Mouse (Mus musculus) adrenal gland, adult 2 months (tissue): ENCODE data around the gene Txlna. TPM values are rescaled to one million over a fixed set of nuclear protein-coding genes. Genes with fewer than 3 reads are reported as not detected.
A peak's percentile ranks its signal among the peaks of the same experiment; 100 is the strongest.

Experiments used
- DNase-seq: peaks from one replicate; pipeline ENCODE4 v3.0.0; 2021
- polyA plus RNA-seq: library from polyadenylated mRNA; depleted of rRNA; stranded (reverse); fragments of >200 nt; gene quantifications from 2 replicates; pipeline ENCODE4 v1.2.3, GENCODE M21; 2012
- total RNA-seq, 2 experiments: library from RNA; stranded (reverse); gene quantifications; 2 replicates each; pipeline ENCODE4 v1.2.3; 2021

Txlna gene
- total and polyA plus RNA-seq, 3 experiments = 28.9 to 66.6 (median 56.0) TPM

- peak; percentile 64 for DNase-seq
Observed at GRCm38 (mm10) chr4:129625029-129625370, 15.9 kb downstream of the Txlna start.

GRCm38 (mm10) chr4:129624281-129625028 lies 16.4 kb downstream of the Txlna start:
- DNase-seq = peak; percentile 93

DNA sequence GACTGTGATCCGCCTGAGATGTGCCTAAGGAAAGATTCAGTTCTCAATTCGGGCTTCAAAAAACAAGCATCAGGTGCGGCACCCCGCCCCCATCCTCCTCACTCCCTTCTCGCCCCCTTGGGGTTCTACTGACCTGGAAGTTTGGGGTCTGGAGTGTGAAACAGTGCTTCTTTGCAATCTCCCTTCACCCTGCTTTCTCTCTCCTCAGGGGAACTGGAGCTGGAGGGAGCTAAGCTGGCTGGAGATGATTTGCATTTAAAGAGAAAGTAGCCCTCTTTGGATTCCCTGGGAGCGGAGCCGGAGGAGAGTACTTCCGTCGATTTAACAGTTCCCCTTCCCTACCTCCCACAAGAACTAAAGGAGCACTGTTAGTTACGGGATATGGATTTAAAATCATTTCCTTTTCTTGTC lies 17.2 kb downstream of the Txlna start, which contains the start of gene Ccdc28b:
Ccdc28b (minus strand) TSS at position 267 of the 411 bp plus-strand sequence.
- DNase-seq = peak; percentile 78

- no peak for DNase-seq
Observed at GRCm38 (mm10) chr4:129622803-129623535, 17.9 kb downstream of the Txlna start.

GRCm38 (mm10) chr4:129622120-129622802 lies 18.6 kb downstream of the Txlna start:
- no peak for DNase-seq

DNA sequence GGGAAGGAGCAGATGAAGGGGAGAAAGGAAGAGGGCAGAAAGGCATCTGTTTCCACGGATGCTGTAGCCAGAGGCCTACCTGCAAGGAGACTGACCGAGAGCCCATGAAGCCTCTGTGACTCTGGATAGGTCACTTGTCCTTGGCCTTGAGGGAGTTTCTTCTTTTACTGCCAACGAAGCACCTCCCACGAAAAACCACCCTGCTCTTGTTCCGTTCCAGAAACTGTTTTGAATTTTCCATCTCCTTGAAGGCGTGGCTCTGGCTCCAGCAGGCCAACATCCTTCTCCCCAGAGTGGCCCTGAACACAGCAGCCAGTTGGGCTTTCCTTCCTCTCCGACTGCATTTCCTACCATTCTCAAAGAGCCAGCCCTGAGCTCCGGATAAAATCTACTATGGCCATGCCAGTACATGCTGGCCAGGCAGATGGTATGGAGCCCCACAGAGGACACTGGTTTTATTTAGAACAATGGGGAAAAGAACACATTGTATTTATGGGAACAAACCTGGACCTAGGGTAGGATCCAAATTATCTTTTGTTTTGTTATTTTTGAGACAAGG lies 19.5 kb downstream of the Txlna start:
- peak; percentile 68 for DNase-seq

GRCm38 (mm10) chr4:129620419-129621282 lies 20.2 kb downstream of the Txlna start:
- no peak for DNase-seq

DNA sequence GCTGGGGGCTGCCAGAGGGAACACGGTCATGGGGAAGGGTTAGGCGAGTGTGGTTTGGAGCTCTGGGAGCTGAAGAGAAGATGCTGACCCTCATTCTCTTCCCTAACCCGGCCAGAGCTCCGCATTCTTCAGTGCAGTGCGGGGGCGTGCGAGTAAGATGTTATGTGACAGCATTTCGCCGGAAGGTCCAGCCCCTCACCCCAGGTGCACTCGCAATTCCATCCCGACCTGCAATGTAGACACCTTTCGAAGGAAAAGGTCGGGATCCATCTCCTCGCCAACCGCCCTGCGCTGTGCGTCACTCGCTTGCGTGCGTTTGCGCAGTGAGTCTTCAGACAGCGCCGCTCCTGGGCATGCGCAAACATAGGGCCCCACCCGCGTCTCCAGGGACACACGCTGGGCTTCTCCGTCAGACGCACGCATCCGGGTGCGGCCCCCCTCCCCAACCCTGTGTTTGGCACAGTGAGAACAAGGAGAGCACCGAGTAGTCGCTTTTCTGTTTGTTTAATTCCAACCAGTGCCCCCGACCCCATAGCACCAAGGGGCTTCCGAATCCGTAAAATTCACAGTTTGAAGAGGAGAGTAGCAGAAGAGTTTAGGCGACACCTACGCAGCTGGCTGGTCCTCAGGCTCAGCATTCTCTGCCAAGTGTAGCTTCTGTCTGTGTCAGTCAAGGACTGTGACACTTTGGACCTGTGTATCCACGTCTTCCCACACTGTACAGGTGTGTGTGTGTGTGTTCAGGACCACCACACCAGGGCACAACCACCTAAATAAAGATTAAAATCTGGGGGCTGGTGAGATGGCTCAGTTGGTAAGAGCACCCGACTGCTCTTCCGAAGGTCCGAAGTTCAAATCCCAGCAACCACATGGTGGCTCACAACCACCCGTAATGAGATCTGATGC lies 21.8 kb downstream of the Txlna start, which contains the start of gene Iqcc:
Iqcc (minus strand) TSS at position 314 of the 906 bp plus-strand sequence.
- peak; percentile 98 for DNase-seq

DNA sequence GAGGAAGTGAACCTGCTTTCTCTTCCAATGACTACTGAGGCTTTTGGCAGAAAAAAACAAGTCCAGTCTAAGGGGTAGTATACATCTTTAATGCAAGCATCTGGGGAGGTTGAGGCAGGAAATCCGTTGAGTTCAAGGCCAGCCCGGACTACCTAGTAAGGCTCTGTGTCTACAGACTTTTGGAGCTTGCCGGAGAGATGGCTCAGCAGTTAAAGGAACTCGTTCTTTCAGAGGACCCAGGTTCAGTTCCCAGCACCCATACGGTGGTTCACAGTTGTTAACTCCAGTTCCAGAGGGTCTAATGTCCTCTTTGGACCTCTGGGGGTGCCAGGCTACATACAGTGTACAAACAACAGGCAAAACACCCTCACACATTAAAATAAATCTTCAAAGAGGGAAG lies 22.8 kb downstream of the Txlna start:
- DNase-seq = no peak

GRCm38 (mm10) chr4:129617121-129617641 lies 23.7 kb downstream of the Txlna start:
- DNase-seq = no peak

- DNase-seq = no peak
Observed at GRCm38 (mm10) chr4:129616631-129617030, 24.2 kb downstream of the Txlna start.

DNA sequence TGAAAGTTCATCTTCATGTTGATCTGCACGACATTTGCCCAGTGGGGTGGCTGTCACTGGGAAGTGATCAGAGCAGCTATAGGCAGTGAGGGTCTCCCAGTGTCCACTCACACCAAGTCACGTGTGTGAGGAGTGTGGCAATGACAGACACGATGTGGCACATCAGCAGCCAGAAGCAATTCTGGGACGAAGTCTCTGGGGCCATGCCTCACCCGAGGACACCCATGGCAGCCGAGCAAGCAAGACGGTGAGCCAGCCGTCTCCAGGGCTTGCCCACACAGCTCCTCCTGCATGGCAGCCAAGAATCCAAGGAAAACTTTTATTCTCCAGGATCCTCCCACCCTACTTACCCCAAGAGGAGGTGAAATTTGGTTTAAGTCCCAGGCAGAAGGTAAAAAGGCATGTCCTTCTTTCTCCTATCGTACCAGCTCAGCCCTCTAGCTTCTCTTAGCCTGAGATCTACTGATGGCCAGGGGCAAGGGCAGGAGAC lies 25.0 kb downstream of the Txlna start:
- no peak for DNase-seq

- DNase-seq = no peak
Observed at GRCm38 (mm10) chr4:129614093-129614492, 26.8 kb downstream of the Txlna start, which contains the start of gene Dcdc2b. Gene Dcdc2b, minus strand, starts transcription at chr4:129614257.

- no peak for DNase-seq
Observed at GRCm38 (mm10) chr4:129610472-129610871, 30.4 kb downstream of the Txlna start.

GRCm38 (mm10) chr4:129610026-129610425 lies 30.8 kb downstream of the Txlna start:
- no peak for DNase-seq

DNA sequence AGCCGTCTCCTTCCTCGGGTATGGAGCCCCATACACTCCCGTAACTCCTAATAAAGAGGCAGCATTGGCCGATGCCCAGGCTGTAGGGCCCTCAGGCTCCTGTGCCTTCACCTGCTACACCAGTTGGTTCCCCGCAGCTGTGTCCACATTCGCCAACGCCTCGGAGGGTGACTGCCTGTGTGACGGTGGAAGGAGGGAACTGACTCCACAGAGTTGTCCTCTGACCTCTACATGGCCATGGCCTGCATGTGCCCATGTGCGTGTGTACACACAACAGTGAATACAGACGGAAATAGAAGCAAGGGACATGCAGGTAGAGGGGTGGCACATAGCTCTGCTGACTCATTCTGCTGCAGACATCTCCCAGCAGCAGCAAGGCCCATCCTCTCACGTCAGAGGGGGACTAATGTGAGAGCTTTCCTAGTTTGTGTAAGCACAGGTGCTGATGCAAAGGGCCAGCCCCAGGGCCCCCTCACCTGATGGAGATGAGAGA lies 31.7 kb downstream of the Txlna start:
- no peak for DNase-seq

- DNase-seq = peak; percentile 79
Observed at GRCm38 (mm10) chr4:129608426-129609025, 32.3 kb downstream of the Txlna start.

- DNase-seq = peak; percentile 92
Observed at GRCm38 (mm10) chr4:129600233-129601158, 40.4 kb downstream of the Txlna start, which contains the start of the genes Eif3i and Tmem234. Gene Eif3i, minus strand, starts transcription at chr4:129600648. Gene Tmem234, plus strand, starts transcription at chr4:129600668.
